Mouse (Mus musculus): ENCODE data around the gene A430078G23Rik. TPM values are rescaled to one million over a fixed set of nuclear protein-coding genes. Genes with fewer than 3 reads are reported as not detected.
A peak's percentile ranks its signal among the peaks of the same experiment; 100 is the strongest.

A430078G23Rik gene
- polyA plus RNA-seq, 1 experiment from 2014 or later = not detected

DNA sequence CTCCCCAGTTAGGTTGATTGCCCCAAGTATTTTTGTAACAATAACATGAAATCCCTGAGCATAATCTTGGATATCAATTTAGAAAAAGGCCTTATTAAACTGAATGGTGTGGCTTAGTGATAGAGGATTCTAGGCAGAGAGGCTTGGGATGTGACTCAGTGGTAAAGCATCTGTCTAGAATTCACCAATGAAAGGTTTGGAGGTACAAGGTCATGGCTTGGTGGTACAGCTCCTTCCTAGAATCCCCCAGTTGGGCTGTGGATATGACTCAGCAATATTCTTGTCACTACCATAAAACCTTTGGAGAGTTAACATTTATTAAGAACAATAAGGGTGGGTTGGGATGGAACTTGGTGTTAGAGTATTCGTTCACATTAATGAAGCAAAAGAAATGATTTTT, 59.6 kb downstream of the A430078G23Rik start:
- 100% methylated on average over 1 of the region's 1 CpGs for WGBS
- Histone ChIP-seq H3K36me3 (ENCODE audit: control insufficient read depth, insufficient read depth, low read length) (no peaks in the 10 kb centered on the region), H3K4me1 (ENCODE audit: control insufficient read depth, insufficient read depth, low read length) (peaks cover 31% of the 10 kb centered on the region), H3K4me2 (ENCODE audit: low read depth) (no peak overlapping the region), H3K9me3 (ENCODE audit: control insufficient read depth, low read length) (no peaks in the 10 kb centered on the region), H3K4me3 (ENCODE audit: low read depth, low read length) (no peak overlapping the region), H3K9ac (ENCODE audit: low read length) (no peak overlapping the region), H3K27me3 (ENCODE audit: control insufficient read depth, insufficient read depth, low read length) (no peaks in the 10 kb centered on the region), H3K27ac (ENCODE audit: low read depth, low read length) (no peak overlapping the region)
- DNase-seq (ENCODE audit: low spot score) (no peak), ATAC-seq (ENCODE audit: insufficient read depth, low FRiP score, low TSS enrichment) (no peak)

GRCm38 (mm10) chr8:3414639-3415190, 61.5 kb downstream of the A430078G23Rik start:
- WGBS = 55% methylated on average over 6 of the region's 6 CpGs
- H3K9me3 ChIP-seq (ENCODE audit: control insufficient read depth, low read length) = no peaks in the 10 kb centered on the region
- no peak overlapping the region for H3K27ac ChIP-seq (ENCODE audit: low read depth, low read length)
- DNase-seq (ENCODE audit: low spot score) (no peak), ATAC-seq (ENCODE audit: insufficient read depth, low FRiP score, low TSS enrichment) (0 out of 2 replicates have a peak, but pooled peaks have one; percentile 25)
- no peak overlapping the region; the same call in 1 of the 2 replicates for H3K9ac ChIP-seq (ENCODE audit: low read length)
- no peaks in the 10 kb centered on the region for H3K36me3 ChIP-seq (ENCODE audit: control insufficient read depth, insufficient read depth, low read length)
- H3K4me3 ChIP-seq (ENCODE audit: low read depth, low read length) = no peak overlapping the region
- peaks cover 36% of the 10 kb centered on the region for H3K4me1 ChIP-seq (ENCODE audit: control insufficient read depth, insufficient read depth, low read length)
- H3K27me3 ChIP-seq (ENCODE audit: control insufficient read depth, insufficient read depth, low read length) = no peaks in the 10 kb centered on the region
- no peak overlapping the region for H3K4me2 ChIP-seq (ENCODE audit: low read depth)

DNA sequence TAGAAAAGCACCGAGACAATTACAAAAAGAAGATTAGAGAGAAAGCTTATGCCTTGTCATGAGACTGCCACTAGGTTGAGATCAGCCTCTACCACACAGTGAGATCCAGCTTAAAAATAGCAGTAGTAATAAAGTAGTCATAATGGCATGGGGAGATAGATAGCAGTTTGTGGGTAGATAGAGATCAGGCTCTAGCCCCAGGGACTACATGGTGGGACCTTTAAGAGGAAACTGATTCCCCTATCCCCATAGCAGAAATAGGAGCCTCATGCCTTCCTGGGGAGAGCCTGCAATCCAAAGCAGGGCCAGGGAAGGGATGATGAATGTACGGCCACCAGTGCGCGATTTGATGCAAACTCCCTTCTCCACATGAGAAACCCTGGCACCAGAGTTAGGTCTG, 62.0 kb downstream of the A430078G23Rik start:
- ATAC-seq (ENCODE audit: insufficient read depth, low FRiP score, low TSS enrichment) (no peak), DNase-seq (ENCODE audit: low spot score) (no peak)
- Histone ChIP-seq H3K4me1 (ENCODE audit: control insufficient read depth, insufficient read depth, low read length) (peaks cover 36% of the 10 kb centered on the region), H3K9ac (ENCODE audit: low read length) (no peak overlapping the region), H3K4me3 (ENCODE audit: low read depth, low read length) (no peak overlapping the region), H3K9me3 (ENCODE audit: control insufficient read depth, low read length) (no peaks in the 10 kb centered on the region), H3K36me3 (ENCODE audit: control insufficient read depth, insufficient read depth, low read length) (no peaks in the 10 kb centered on the region), H3K4me2 (ENCODE audit: low read depth) (no peak overlapping the region), H3K27me3 (ENCODE audit: control insufficient read depth, insufficient read depth, low read length) (no peaks in the 10 kb centered on the region), H3K27ac (ENCODE audit: low read depth, low read length) (no peak overlapping the region)
- WGBS = 61% methylated on average over 4 of the region's 4 CpGs

DNA sequence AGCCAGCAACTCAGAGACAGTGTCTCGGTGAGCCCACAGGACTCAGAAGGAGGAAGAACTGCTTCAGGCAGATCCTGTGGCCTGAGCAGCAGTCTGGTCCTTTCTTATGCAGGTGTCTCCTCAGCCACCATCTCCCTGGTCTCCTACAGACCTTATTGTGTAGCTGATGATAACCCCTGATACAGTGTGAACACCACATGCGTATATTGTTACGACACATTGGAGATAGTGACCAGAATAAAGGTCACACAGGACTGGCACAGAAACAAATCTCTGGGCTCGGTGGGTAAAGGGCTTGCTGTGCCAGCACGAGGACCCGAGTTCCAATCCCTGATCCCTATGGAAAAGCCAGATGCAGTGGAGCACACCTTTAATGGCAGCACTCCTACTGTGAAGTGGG, 62.4 kb downstream of the A430078G23Rik start:
- no peaks in the 10 kb centered on the region for H3K9me3 ChIP-seq (ENCODE audit: control insufficient read depth, low read length)
- ATAC-seq (ENCODE audit: insufficient read depth, low FRiP score, low TSS enrichment) (no peak), DNase-seq (ENCODE audit: low spot score) (no peak)
- 92% methylated on average over 6 of the region's 6 CpGs for WGBS
- no peak overlapping the region for H3K27ac ChIP-seq (ENCODE audit: low read depth, low read length)
- H3K27me3 ChIP-seq (ENCODE audit: control insufficient read depth, insufficient read depth, low read length) = no peaks in the 10 kb centered on the region
- no peaks in the 10 kb centered on the region for H3K36me3 ChIP-seq (ENCODE audit: control insufficient read depth, insufficient read depth, low read length)
- no peak overlapping the region for H3K4me3 ChIP-seq (ENCODE audit: low read depth, low read length)
- no peak overlapping the region for H3K9ac ChIP-seq (ENCODE audit: low read length)
- H3K4me1 ChIP-seq (ENCODE audit: control insufficient read depth, insufficient read depth, low read length) = peaks cover 36% of the 10 kb centered on the region
- no peak overlapping the region for H3K4me2 ChIP-seq (ENCODE audit: low read depth)

GRCm38 (mm10) chr8:3416846-3417245, 63.6 kb downstream of the A430078G23Rik start:
- Histone ChIP-seq H3K27ac (ENCODE audit: low read depth, low read length) (peak overlapping the region; percentile 53; the same call in 1 of the 2 replicates), H3K27me3 (ENCODE audit: control insufficient read depth, insufficient read depth, low read length) (no peaks in the 10 kb centered on the region), H3K4me3 (ENCODE audit: low read depth, low read length) (no peak overlapping the region), H3K4me2 (ENCODE audit: low read depth) (no peak overlapping the region), H3K9me3 (ENCODE audit: control insufficient read depth, low read length) (no peaks in the 10 kb centered on the region), H3K4me1 (ENCODE audit: control insufficient read depth, insufficient read depth, low read length) (peaks cover 36% of the 10 kb centered on the region), H3K9ac (ENCODE audit: low read length) (no peak overlapping the region), H3K36me3 (ENCODE audit: control insufficient read depth, insufficient read depth, low read length) (no peaks in the 10 kb centered on the region)
- WGBS = 18% methylated on average over 4 of the region's 4 CpGs
- ATAC-seq (ENCODE audit: insufficient read depth, low FRiP score, low TSS enrichment) = peak; percentile 32
- no peak for DNase-seq (ENCODE audit: low spot score)

- ATAC-seq (ENCODE audit: insufficient read depth, low FRiP score, low TSS enrichment) (no peak), DNase-seq (ENCODE audit: low spot score) (peak; percentile 43)
- Histone ChIP-seq H3K4me1 (ENCODE audit: control insufficient read depth, insufficient read depth, low read length) (peaks cover 36% of the 10 kb centered on the region), H3K27me3 (ENCODE audit: control insufficient read depth, insufficient read depth, low read length) (no peaks in the 10 kb centered on the region), H3K9ac (ENCODE audit: low read length) (no peak overlapping the region), H3K4me3 (ENCODE audit: low read depth, low read length) (no peak overlapping the region), H3K27ac (ENCODE audit: low read depth, low read length) (0 out of 2 replicates have a peak overlapping the region, but pooled peaks have one; percentile 11), H3K4me2 (ENCODE audit: low read depth) (no peak overlapping the region), H3K36me3 (ENCODE audit: control insufficient read depth, insufficient read depth, low read length) (no peaks in the 10 kb centered on the region), H3K9me3 (ENCODE audit: control insufficient read depth, low read length) (no peaks in the 10 kb centered on the region)
- WGBS = 3% methylated on average over 8 of the region's 8 CpGs
These were observed 64.2 kb downstream of the A430078G23Rik start for GRCm38 (mm10) chr8:3417455-3417854.

DNA sequence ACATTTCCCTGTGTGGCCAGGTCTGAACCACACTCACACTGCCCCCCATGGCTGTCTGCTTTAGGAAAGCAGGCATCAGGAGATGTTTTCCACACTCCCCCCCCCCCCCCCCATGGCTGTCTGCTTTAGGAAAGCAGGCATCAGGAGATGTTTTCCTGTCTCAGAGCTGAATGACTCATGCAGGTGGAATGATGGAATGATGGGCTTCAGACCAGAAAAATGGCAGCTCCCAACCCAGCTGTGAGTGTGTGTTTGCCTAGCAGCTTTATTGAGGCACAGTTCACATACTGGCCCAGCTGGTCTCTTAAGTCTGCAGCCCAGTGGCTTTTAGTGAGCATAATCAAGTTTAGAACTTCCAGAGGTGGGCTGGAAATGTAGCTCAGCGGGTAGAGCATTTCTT, 64.9 kb downstream of the A430078G23Rik start:
- H3K9ac ChIP-seq (ENCODE audit: low read length) = no peak overlapping the region
- H3K4me1 ChIP-seq (ENCODE audit: control insufficient read depth, insufficient read depth, low read length) = peaks cover 36% of the 10 kb centered on the region
- WGBS = 82% methylated on average over 1 of the region's 1 CpGs

DNA sequence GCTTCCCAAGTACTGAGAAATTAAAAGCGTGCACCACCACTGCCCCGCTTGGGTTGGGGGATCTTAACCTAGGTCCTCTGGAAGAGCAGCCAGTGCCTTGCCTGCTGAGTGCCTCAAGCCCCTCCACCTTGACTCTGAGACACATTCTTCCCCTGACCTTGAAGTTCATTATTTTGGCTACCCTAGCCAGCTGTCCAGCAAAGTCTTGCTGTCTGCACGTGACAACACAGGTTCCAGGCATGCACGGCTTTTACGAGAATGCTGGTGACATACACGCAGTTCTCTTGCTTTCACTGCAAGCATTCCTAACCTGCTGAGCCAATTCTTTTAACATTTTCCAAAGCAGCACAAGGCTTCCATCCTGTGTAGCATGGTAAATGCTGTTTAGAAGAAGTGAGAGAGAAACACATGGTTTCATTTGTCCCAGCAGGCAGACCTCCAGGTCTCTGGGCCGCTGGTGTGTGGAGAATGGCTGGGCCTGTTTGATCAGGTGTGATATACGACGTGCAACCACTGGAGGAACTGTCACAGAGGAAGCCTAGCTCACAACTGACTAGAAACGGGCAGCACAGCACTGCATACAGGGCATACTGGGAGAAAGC, 67.0 kb downstream of the A430078G23Rik start:
- H3K4me1 ChIP-seq (ENCODE audit: control insufficient read depth, insufficient read depth, low read length) = peaks cover 25% of the 10 kb centered on the region
- WGBS = 65% methylated on average over 10 of the region's 10 CpGs
- ATAC-seq (ENCODE audit: insufficient read depth, low FRiP score, low TSS enrichment) (no peak), DNase-seq (ENCODE audit: low spot score) (no peak)
- H3K4me3 ChIP-seq (ENCODE audit: low read depth, low read length) = no peak overlapping the region
- H3K27ac ChIP-seq (ENCODE audit: low read depth, low read length) = no peak overlapping the region
- no peaks in the 10 kb centered on the region for H3K27me3 ChIP-seq (ENCODE audit: control insufficient read depth, insufficient read depth, low read length)
- no peaks in the 10 kb centered on the region for H3K36me3 ChIP-seq (ENCODE audit: control insufficient read depth, insufficient read depth, low read length)
- H3K4me2 ChIP-seq (ENCODE audit: low read depth) = no peak overlapping the region
- no peak overlapping the region for H3K9ac ChIP-seq (ENCODE audit: low read length)
- no peaks in the 10 kb centered on the region for H3K9me3 ChIP-seq (ENCODE audit: control insufficient read depth, low read length)

More for the DNA sequence above, 64.9 kb downstream of the A430078G23Rik start:
- Histone ChIP-seq H3K36me3 (ENCODE audit: control insufficient read depth, insufficient read depth, low read length) (no peaks in the 10 kb centered on the region), H3K27me3 (ENCODE audit: control insufficient read depth, insufficient read depth, low read length) (no peaks in the 10 kb centered on the region), H3K4me2 (ENCODE audit: low read depth) (no peak overlapping the region), H3K4me3 (ENCODE audit: low read depth, low read length) (no peak overlapping the region), H3K9me3 (ENCODE audit: control insufficient read depth, low read length) (no peaks in the 10 kb centered on the region), H3K27ac (ENCODE audit: low read depth, low read length) (no peak overlapping the region)
- no peak for DNase-seq (ENCODE audit: low spot score)
- no peak for ATAC-seq (ENCODE audit: insufficient read depth, low FRiP score, low TSS enrichment)

DNA sequence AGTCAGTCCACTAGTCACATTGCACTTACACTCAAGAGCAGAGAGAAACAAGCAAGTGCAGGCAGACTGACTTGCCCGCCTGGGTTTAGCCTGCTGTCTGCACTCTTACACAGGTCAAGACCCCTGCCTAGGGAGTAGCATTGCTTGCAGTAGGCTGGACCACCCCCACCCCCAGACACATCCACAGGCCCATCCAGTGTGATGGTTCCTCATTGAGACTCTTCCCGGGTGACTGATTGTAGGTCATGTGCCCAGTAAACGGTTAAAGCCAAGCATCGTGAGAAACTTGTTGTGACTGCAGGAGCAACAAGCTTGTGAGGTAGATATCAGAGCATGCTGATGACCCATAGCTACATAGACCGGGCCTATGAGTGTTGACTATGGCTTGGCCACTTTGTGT, 68.3 kb downstream of the A430078G23Rik start:
- no peaks in the 10 kb centered on the region for H3K9me3 ChIP-seq (ENCODE audit: control insufficient read depth, low read length)
- ATAC-seq (ENCODE audit: insufficient read depth, low FRiP score, low TSS enrichment) = no peak
- 89% methylated on average over 5 of the region's 5 CpGs for WGBS

More for the DNA sequence above, 68.3 kb downstream of the A430078G23Rik start:
- no peak for DNase-seq (ENCODE audit: low spot score)
- Histone ChIP-seq H3K4me1 (ENCODE audit: control insufficient read depth, insufficient read depth, low read length) (peaks cover 18% of the 10 kb centered on the region), H3K4me2 (ENCODE audit: low read depth) (no peak overlapping the region), H3K27ac (ENCODE audit: low read depth, low read length) (no peak overlapping the region), H3K27me3 (ENCODE audit: control insufficient read depth, insufficient read depth, low read length) (no peaks in the 10 kb centered on the region), H3K9ac (ENCODE audit: low read length) (no peak overlapping the region), H3K36me3 (ENCODE audit: control insufficient read depth, insufficient read depth, low read length) (no peaks in the 10 kb centered on the region), H3K4me3 (ENCODE audit: low read depth, low read length) (no peak overlapping the region)
